ENCODE assay signal across 8 mouse cellular contexts in genomic region chr13:49215504-49216219, GRCm38 (mm10). TPM values are rescaled to one million over a fixed set of nuclear protein-coding genes. Genes with fewer than 3 reads are reported as not detected.
DNase-seq lines count a peak whose midpoint lies in the region; ATAC-seq and TF ChIP-seq lines count a peak whose summit lies in the region.

TSS of gene Card19 (minus strand) at chr13:49216037.

- peak within 1 kb of the TSS; percentile 66 to 74 for H3K4me3 ChIP-seq in MEL (ENCODE audit: control insufficient read depth in 1 of 2, insufficient read depth in 1 of 2, low read depth in 2 of 2, low read length in 2 of 2)
- H3K4me3 ChIP-seq in cerebellum, adult 2 months (replicated peaks; ENCODE audit: insufficient read depth, low read depth, low read length), result peak within 1 kb of the TSS; percentile 88
- H3K4me3 ChIP-seq in forebrain, postnatal 0 days (ENCODE audit: low read depth, low read length), result peak within 1 kb of the TSS; percentile 80
- H3K4me3 ChIP-seq in lung, embryonic 15.5 days, result peak within 1 kb of the TSS; percentile 84

- peak within 1 kb of the TSS; percentile 77 for H3K4me2 ChIP-seq in forebrain, postnatal 0 days (ENCODE audit: low read depth)
- peak within 1 kb of the TSS; percentile 92 for H3K4me2 ChIP-seq in lung, embryonic 15.5 days

- no peak for TF ChIP-seq RAD21 in MEL (IDR thresholded peaks at IDR 0.05; ENCODE audit: low read depth, low read length)

- H3K36me3 ChIP-seq in MEL (ENCODE audit: control insufficient read depth in 1 of 2, insufficient read depth in 2 of 2, low read length in 2 of 2), result peaks cover 0 to 4% of the 10 kb centered on the region in 2 experiments; a peak in 1 of 4 replicates
- no peaks in the 10 kb centered on the region for H3K36me3 ChIP-seq in forebrain, postnatal 0 days (ENCODE audit: insufficient read depth)
- H3K36me3 ChIP-seq in lung, embryonic 15.5 days, result no peaks in the 10 kb centered on the region

- TF ChIP-seq CTCF in MEL (IDR thresholded peaks at IDR 0.05 in 2 of 3, conservative IDR thresholded peaks at IDR 0.05 in 1 of 3; ENCODE audit: control insufficient read depth in 1 of 3, insufficient read depth in 1 of 3, low read depth in 2 of 3, low read length in 3 of 3, poor library complexity in 1 of 3, severe bottlenecking in 1 of 3), result no peak
- TF ChIP-seq CTCF in cerebellum, adult 2 months (IDR thresholded peaks at IDR 0.05; ENCODE audit: borderline replicate concordance, insufficient read depth, low read depth, low read length), result no peak
- TF ChIP-seq CTCF in forebrain, postnatal 0 days (IDR thresholded peaks at IDR 0.05; ENCODE audit: low read depth), result no peak

- peak within 1 kb of the TSS; percentile 80 for H3K9ac ChIP-seq in MEL (ENCODE audit: control insufficient read depth, low read depth, low read length, poor library complexity, severe bottlenecking)
- peak within 1 kb of the TSS; percentile 78 for H3K9ac ChIP-seq in forebrain, postnatal 0 days
- peak within 1 kb of the TSS; percentile 78 for H3K9ac ChIP-seq in lung, embryonic 15.5 days

- no peaks in the 10 kb centered on the region for H3K27me3 ChIP-seq in MEL (ENCODE audit: control insufficient read depth in 1 of 2, insufficient read depth in 2 of 2, low read length in 2 of 2)
- no peaks in the 10 kb centered on the region for H3K27me3 ChIP-seq in cerebellum, adult 2 months (ENCODE audit: control insufficient read depth, insufficient read depth, low read length)
- no peaks in the 10 kb centered on the region for H3K27me3 ChIP-seq in forebrain, postnatal 0 days (ENCODE audit: insufficient read depth, low read length)
- no peaks in the 10 kb centered on the region for H3K27me3 ChIP-seq in lung, embryonic 15.5 days

- peak within 1 kb of the TSS; percentile 50 for H3K27ac ChIP-seq in MEL (ENCODE audit: control insufficient read depth, low read depth, low read length)
- H3K27ac ChIP-seq in cerebellum, adult 2 months (ENCODE audit: insufficient read depth, low read length), result peak within 1 kb of the TSS; percentile 51; the same call in 1 of the 2 replicates
- peak within 1 kb of the TSS; percentile 62; the same call in 1 of the 2 replicates for H3K27ac ChIP-seq in forebrain, postnatal 0 days (ENCODE audit: low read depth, low read length)
- peak within 1 kb of the TSS; percentile 81 for H3K27ac ChIP-seq in lung, embryonic 15.5 days

- no peaks in the 10 kb centered on the region; the same call in 1 of the 2 replicates for H3K79me2 ChIP-seq in MEL (ENCODE audit: control insufficient read depth, insufficient read depth, low read length, poor library complexity)

- H3K4me1 ChIP-seq in MEL (ENCODE audit: control insufficient read depth in 1 of 2, insufficient read depth in 2 of 2, low read length in 2 of 2), result peaks cover 0 to 15% of the 10 kb centered on the region in 2 experiments; a peak in 3 of 4 replicates
- H3K4me1 ChIP-seq in cerebellum, adult 2 months (ENCODE audit: control insufficient read depth, insufficient read depth, low read length), result peaks cover 23% of the 10 kb centered on the region
- H3K4me1 ChIP-seq in forebrain, postnatal 0 days (ENCODE audit: insufficient read depth), result peaks cover 6% of the 10 kb centered on the region; the same call in 1 of the 2 replicates
- H3K4me1 ChIP-seq in lung, embryonic 15.5 days, result peaks cover 30% of the 10 kb centered on the region

- WGBS in cerebellum, adult 2 months, result 1% methylated on average over 77 of the region's 78 CpGs
- WGBS in forebrain, postnatal 0 days, result under 1% methylated on average over 66 of the region's 78 CpGs
- WGBS in lung, embryonic 15.5 days, result under 1% methylated on average over 78 of the region's 78 CpGs

- no peaks in the 10 kb centered on the region for H3K9me3 ChIP-seq in MEL (replicated peaks; ENCODE audit: insufficient read depth, low read length)
- H3K9me3 ChIP-seq in forebrain, postnatal 0 days (ENCODE audit: low read length), result no peaks in the 10 kb centered on the region
- H3K9me3 ChIP-seq in lung, embryonic 15.5 days, result no peaks in the 10 kb centered on the region

- TF ChIP-seq POLR2A in MEL (IDR thresholded peaks at IDR 0.05; ENCODE audit: control insufficient read depth in 1 of 2, insufficient read depth in 1 of 2, low read depth in 1 of 2, low read length in 2 of 2, poor library complexity in 1 of 2), result peak; percentile 55 to 79; a peak in 1 of 4 replicates
- TF ChIP-seq POLR2A in cerebellum, adult 2 months (IDR thresholded peaks at IDR 0.05; ENCODE audit: borderline replicate concordance, insufficient read depth, low read length), result peak; percentile 33; the same call in 1 of the 2 replicates

- DNase-seq in MEL (ENCODE audit: low read depth, low spot score), result peak; percentile 97
- DNase-seq in cerebellum, adult 2 months, result peak; percentile 90 to 92
- peak; percentile 87 for DNase-seq in forebrain, postnatal 0 days
- peak; percentile 98 for DNase-seq in heart, postnatal 4 days
- peak; percentile 81 to 86 for DNase-seq in layer of hippocampus, adult 8-10 months (ENCODE audit: low spot score in 2 of 2)
- DNase-seq in ovary, adult 18-20 months (ENCODE audit: low spot score), result peak; percentile 93
- peak; percentile 97 for DNase-seq in thymus, postnatal 0 days (ENCODE audit: low spot score)

- TF ChIP-seq EP300 in MEL (IDR thresholded peaks at IDR 0.05; ENCODE audit: low read depth in 1 of 2, low read length in 2 of 2), result no peak

- peak; percentile 84 for ATAC-seq in forebrain, postnatal 0 days
- ATAC-seq in lung, embryonic 15.5 days (ENCODE audit: borderline replicate concordance, extremely low read depth, low FRiP score, low TSS enrichment), result peak; percentile 95

TF ChIP-seq in MEL, 35 proteins besides CTCF, POLR2A, EP300 and RAD21:
- TF ChIP-seq TCF12 (IDR thresholded peaks at IDR 0.05; ENCODE audit: low read depth, low read length), result peak; percentile 54
- peak; percentile 3; the same call in 1 of the 2 replicates for TF ChIP-seq TBP (IDR thresholded peaks at IDR 0.05; ENCODE audit: low read depth, low read length)
- TF ChIP-seq ZMIZ1 (IDR thresholded peaks at IDR 0.05; ENCODE audit: low read depth, low read length), result peak; percentile 92
- peak; percentile 53; the same call in 1 of the 2 replicates for TF ChIP-seq ELF1 (IDR thresholded peaks at IDR 0.05; ENCODE audit: low read depth, low read length)
- 0 out of 2 replicates have a peak, but pooled peaks have one; percentile 22 for TF ChIP-seq SIN3A (IDR thresholded peaks at IDR 0.05; ENCODE audit: low read length)
- TF ChIP-seq MYB (IDR thresholded peaks at IDR 0.05; ENCODE audit: low read depth, low read length), result no peak
- TF ChIP-seq RCOR1 (IDR thresholded peaks at IDR 0.05; ENCODE audit: low read depth, low read length), result no peak
- 0 out of 2 replicates have a peak, but pooled peaks have one; percentile 4 for TF ChIP-seq UBTF (IDR thresholded peaks at IDR 0.05; ENCODE audit: borderline replicate concordance, insufficient read depth, low read depth, low read length)
TF ChIP-seq in MEL: peak in this region for 6.

RNA-seq across cellular contexts. Expression of gene Card19, which starts in this region (rescaled TPM):
- total RNA-seq in MEL (2012; rRNA removed), result 14.5 and 15.8 TPM in 2 replicates
- polyA plus RNA-seq in MEL (2012; ENCODE audit: insufficient read depth in 1 of 2, insufficient read length in 2 of 2, low read depth in 1 of 2, low replicate concordance in 2 of 2, missing spikeins in 1 of 2), result 10 to 100 TPM in 1 of 2 experiments, not detected in 1; 51.8 TPM
- 53.3 and 57.1 TPM in 2 replicates for polyA plus RNA-seq in cerebellum, adult 2 months (2012; rRNA removed)
- 14.9 and 15.8 TPM in 2 replicates for total RNA-seq in forebrain, postnatal 0 days (2014; rRNA removed)
- 32.0 TPM in 2 replicates for polyA plus RNA-seq in forebrain, postnatal 0 days (2015; fragmentation: Nextera tagmentation; extraction: Ambion mirVana)
- total RNA-seq in heart, postnatal 4 days (2021), result 100 to 1,000 TPM; 103 to 108 TPM
- 10 to 100 TPM; 12.2 to 22.0 (median 18.0) TPM for total RNA-seq in layer of hippocampus, adult 8-10 months (2022)
- polyA plus RNA-seq in lung, embryonic 15.5 days (2015; fragmentation: Nextera tagmentation; extraction: Ambion mirVana), result 47.4 and 52.6 TPM in 2 replicates
- polyA plus RNA-seq in thymus, postnatal 0 days (2015; fragmentation: Nextera tagmentation; extraction: Ambion mirVana), result 44.8 and 45.7 TPM in 2 replicates

Comparison
In these comparisons a context has a peak if more than half of its experiments do, and no peak if none do; other contexts are left out.
1. Peak in every context shown above with its lines: DNase-seq, ATAC-seq, H3K4me3 ChIP-seq and H3K27ac ChIP-seq.